Mouse (Mus musculus) midbrain, embryonic 15.5 days (tissue): ENCODE results near the gene Smok2b. TPM values are rescaled to one million over a fixed set of nuclear protein-coding genes. Genes with fewer than 3 reads are reported as not detected.
"Not testable (repeated sequence)": the region's sequence is repeated elsewhere in the genome, so short reads cannot be mapped to it uniquely, and the experiment has no call there.

ENCODE experiments used
- ATAC-seq: fragments of 200-750 bp; cut with Nextera tagmentation; replicated peaks from 2 replicates; pipeline ENCODE4 v1.8.0; 2017; ENCODE audit warnings: moderate TSS enrichment
- H3K27ac ChIP-seq: fragments of 300-500 bp; sonication (generic); 2 replicates; pipeline ENCODE4 v1.5.1; 2015; ENCODE audit warnings: mild to moderate bottlenecking, inconsistent platforms
- H3K27me3 ChIP-seq: fragments of 300-500 bp; sonication (generic); replicated peaks from 2 replicates; pipeline ENCODE4 v1.6.1; 2015; ENCODE audit warnings: inconsistent platforms
- H3K36me3 ChIP-seq: fragments of 300-500 bp; sonication (generic); replicated peaks from 2 replicates; pipeline ENCODE4 v1.6.1; 2015; ENCODE audit warnings: inconsistent platforms
- H3K4me1 ChIP-seq: fragments of 300-500 bp; sonication (generic); 2 replicates; pipeline ENCODE4 v1.6.1; 2015; ENCODE audit warnings: inconsistent platforms
- H3K4me2 ChIP-seq: fragments of 300-500 bp; sonication (generic); 2 replicates; pipeline ENCODE4 v1.6.1; 2015; ENCODE audit warnings: inconsistent platforms, mild to moderate bottlenecking, moderate library complexity
- H3K4me3 ChIP-seq: fragments of 300-500 bp; sonication (generic); 2 replicates; pipeline ENCODE4 v1.5.1; 2015; ENCODE audit warnings: mild to moderate bottlenecking, inconsistent platforms
- H3K9ac ChIP-seq: fragments of 300-500 bp; sonication (generic); 2 replicates; pipeline ENCODE4 v1.6.1; 2015; ENCODE audit warnings: mild to moderate bottlenecking, inconsistent platforms
- H3K9me3 ChIP-seq: fragments of 300-500 bp; sonication (generic); 2 replicates; pipeline ENCODE4 v1.6.1; 2016; ENCODE audit warnings: inconsistent platforms
- WGBS: fragments of 180-500 bp; shearing (Covaris S2); methylation state at CpG from one replicate; pipeline ENCODE4 v1.1.7; 2015; ENCODE audit warnings: mixed read lengths; 5-methylcytosine and 5-hydroxymethylcytosine counted together
- polyA plus RNA-seq: library from polyadenylated mRNA; unstranded; fragments of >200 nt; fragmentation: Nextera tagmentation; extraction: Ambion mirVana; gene quantifications from 2 replicates; pipeline ENCODE4 v1.2.1, GENCODE M21; 2015

Smok2b gene
- polyA plus RNA-seq = not detected in 2 replicates

- not testable (repeated sequence) for ATAC-seq
Observed at GRCm38 (mm10) chr17:13229957-13230356, at the start of gene Smok2b. Smok2b (plus strand) TSS chr17:13230257.

GRCm38 (mm10) chr17:13180491-13180890 is 49.6 kb upstream of the Smok2b start:
- not testable (repeated sequence) for H3K27me3 ChIP-seq, ATAC-seq, H3K4me2 ChIP-seq, H3K4me1 ChIP-seq, H3K9ac ChIP-seq, H3K36me3 ChIP-seq, H3K27ac ChIP-seq, H3K4me3 ChIP-seq
- 90% methylated on average over 5 of the region's 5 CpGs for WGBS
- peaks cover 33% of the 10 kb centered on the region for H3K9me3 ChIP-seq

More at GRCm38 (mm10) chr17:13229957-13230356, at the start of gene Smok2b:
- H3K4me2 ChIP-seq, H3K36me3 ChIP-seq, H3K4me3 ChIP-seq, H3K27ac ChIP-seq, H3K4me1 ChIP-seq, H3K27me3 ChIP-seq, H3K9ac ChIP-seq: not testable (repeated sequence)
- H3K9me3 ChIP-seq = peaks cover 89% of the 10 kb centered on the region
- WGBS = 81% methylated on average over 2 of the region's 2 CpGs

DNA sequence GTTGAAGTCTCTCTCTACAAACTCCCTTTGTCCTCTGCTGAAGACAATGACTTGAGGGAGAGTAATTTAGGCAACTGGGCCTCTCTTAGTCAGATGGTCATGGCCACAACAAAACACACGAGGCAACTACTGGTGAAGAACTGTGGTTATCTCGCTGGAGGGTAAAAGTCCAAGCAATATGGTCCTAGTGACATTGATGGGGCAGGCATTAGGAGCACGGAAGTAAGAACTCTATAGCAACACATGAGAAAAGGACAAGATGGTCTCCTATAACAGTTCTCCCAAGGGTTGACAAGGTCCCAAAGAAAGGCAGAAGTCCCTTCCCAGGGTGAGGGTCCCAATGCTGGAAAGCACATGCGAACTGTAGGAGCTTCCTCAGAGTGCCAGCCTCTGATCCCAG is 47.3 kb upstream of the Smok2b start:
- not testable (repeated sequence) for H3K27me3 ChIP-seq, H3K9ac ChIP-seq, H3K4me1 ChIP-seq, H3K4me2 ChIP-seq, H3K27ac ChIP-seq, ATAC-seq, H3K36me3 ChIP-seq, H3K4me3 ChIP-seq
- H3K9me3 ChIP-seq = peaks cover 47% of the 10 kb centered on the region
- WGBS = 70% methylated on average over 3 of the region's 4 CpGs

DNA sequence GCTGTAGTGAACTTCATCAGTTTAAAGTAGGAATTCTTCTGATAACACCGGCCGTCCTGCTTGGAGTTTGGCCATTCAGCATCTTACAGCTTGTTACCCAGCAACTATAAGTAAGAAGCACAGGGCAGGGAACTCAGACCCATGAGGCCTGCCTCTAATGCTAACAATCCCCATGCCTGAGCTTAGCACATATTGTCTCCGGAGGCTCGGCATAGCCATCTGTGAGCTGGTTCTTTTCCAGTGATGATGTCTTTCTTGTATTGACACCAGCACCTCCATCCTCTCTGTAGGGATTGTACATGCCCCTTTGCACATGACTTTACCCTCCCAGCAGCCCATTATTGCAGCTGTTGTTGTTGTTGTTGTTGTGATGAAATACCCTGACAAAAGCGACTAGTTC is 45.5 kb upstream of the Smok2b start:
- WGBS = 90% methylated on average over 5 of the region's 5 CpGs
- H3K9me3 ChIP-seq = peaks cover 45% of the 10 kb centered on the region
- H3K4me3 ChIP-seq, ATAC-seq, H3K9ac ChIP-seq, H3K27ac ChIP-seq, H3K4me1 ChIP-seq, H3K27me3 ChIP-seq, H3K36me3 ChIP-seq, H3K4me2 ChIP-seq: not testable (repeated sequence)

DNA sequence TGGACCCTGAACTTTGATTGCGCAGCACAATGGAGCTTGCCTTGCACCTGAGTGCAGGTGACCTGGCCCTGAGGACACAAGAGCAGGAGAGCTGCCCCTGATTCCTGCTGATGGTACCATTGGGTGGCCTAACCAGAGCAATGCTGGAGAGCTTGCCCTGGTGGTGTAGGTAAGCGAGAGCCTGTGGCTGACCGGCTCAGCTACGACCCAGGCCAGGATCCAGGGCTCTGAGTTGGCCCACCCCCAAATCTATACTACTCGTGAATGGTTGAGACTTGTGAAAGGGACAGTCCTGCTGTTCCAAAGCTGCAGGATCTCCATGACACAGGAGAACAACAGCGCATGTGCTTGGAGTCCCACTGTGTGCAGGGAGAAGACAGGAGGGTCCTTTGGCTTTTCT is 43.5 kb upstream of the Smok2b start:
- WGBS = 84% methylated on average over 6 of the region's 6 CpGs
- H3K27ac ChIP-seq, H3K4me3 ChIP-seq, H3K4me2 ChIP-seq, H3K4me1 ChIP-seq, H3K9ac ChIP-seq, ATAC-seq, H3K36me3 ChIP-seq, H3K27me3 ChIP-seq: not testable (repeated sequence)
- peaks cover 36% of the 10 kb centered on the region for H3K9me3 ChIP-seq

- H3K9me3 ChIP-seq = peaks cover 33% of the 10 kb centered on the region
- 67% methylated on average over 6 of the region's 6 CpGs for WGBS
Observed at GRCm38 (mm10) chr17:13187621-13188020, 42.4 kb upstream of the Smok2b start.

DNA sequence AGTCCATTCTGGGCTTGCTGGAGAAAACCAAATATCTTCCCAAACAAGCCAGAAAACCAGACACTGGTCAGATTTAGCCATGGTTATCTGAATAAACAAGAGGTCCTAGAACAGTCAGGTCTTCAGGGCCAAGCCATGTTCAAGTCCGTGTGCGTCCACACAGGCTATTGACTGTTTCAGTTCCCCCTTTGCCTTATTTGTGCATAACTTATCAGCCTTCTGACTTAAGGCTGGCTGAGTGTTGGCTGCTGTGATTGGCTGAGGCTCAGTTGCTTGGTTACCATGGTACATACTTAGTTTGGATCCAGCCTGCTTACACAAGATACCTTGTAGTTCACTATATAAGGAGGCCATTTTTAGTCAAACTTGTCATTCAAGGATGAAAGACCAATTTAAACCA is 41.2 kb upstream of the Smok2b start:
- not testable (repeated sequence) for ATAC-seq, H3K27me3 ChIP-seq, H3K36me3 ChIP-seq, H3K27ac ChIP-seq, H3K4me2 ChIP-seq, H3K9ac ChIP-seq, H3K4me3 ChIP-seq, H3K4me1 ChIP-seq
- 83% methylated on average over 2 of the region's 2 CpGs for WGBS
- peaks cover 30% of the 10 kb centered on the region for H3K9me3 ChIP-seq

More at GRCm38 (mm10) chr17:13187621-13188020, 42.4 kb upstream of the Smok2b start:
- not testable (repeated sequence) for H3K36me3 ChIP-seq, H3K9ac ChIP-seq, H3K27me3 ChIP-seq, ATAC-seq, H3K4me2 ChIP-seq, H3K27ac ChIP-seq, H3K4me1 ChIP-seq, H3K4me3 ChIP-seq

DNA sequence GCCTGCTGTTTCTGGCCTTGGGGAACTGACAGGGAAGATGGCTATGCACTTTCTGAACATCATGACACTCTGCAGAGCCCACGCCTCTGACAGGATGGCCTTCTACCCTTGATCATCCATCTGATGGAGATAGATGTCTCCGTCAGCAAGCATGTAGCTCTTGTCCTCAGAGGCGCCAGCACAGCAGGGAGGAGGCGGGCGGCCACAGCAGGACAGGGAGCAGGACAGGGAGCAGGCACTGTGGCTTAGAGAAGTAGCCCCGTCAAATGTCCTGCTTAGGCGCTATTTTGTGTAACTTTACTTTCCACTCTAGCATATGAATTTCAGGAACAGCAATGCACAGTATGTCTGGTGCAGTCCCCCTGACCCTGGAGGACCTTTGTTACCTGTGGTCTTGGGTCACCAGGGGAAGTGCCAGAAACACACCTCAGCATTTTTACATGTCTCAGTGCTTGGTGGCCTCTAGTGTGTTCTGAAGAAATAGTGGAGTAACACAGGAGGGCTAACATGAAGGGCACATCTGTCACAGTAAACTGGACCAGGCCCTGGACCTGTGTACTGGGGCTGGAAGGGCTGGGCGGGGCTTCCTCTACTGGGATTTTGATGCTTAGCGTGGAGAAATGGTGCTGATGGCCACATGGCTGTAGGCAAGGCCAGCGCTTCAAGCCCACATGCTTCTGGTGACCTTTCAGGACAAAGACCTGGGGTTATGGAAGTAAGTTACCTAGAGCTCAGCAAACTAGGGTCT is 39.0 kb upstream of the Smok2b start:
- peaks cover 28% of the 10 kb centered on the region for H3K9me3 ChIP-seq
- not testable (repeated sequence) for H3K27me3 ChIP-seq, H3K9ac ChIP-seq, H3K4me2 ChIP-seq, H3K4me3 ChIP-seq, H3K4me1 ChIP-seq, H3K36me3 ChIP-seq, H3K27ac ChIP-seq
- 0 out of 2 replicates have a peak, but pooled peaks have one; percentile 21 for ATAC-seq
- WGBS = 88% methylated on average over 10 of the region's 10 CpGs

GRCm38 (mm10) chr17:13196486-13196885 is 33.6 kb upstream of the Smok2b start:
- not testable (repeated sequence) for ATAC-seq, H3K36me3 ChIP-seq, H3K27me3 ChIP-seq, H3K9ac ChIP-seq, H3K4me3 ChIP-seq, H3K4me1 ChIP-seq, H3K4me2 ChIP-seq, H3K27ac ChIP-seq
- 68% methylated on average over 4 of the region's 4 CpGs for WGBS
- peaks cover 38% of the 10 kb centered on the region for H3K9me3 ChIP-seq

GRCm38 (mm10) chr17:13198812-13199211 is 31.2 kb upstream of the Smok2b start:
- not testable (repeated sequence) for H3K4me3 ChIP-seq, H3K27me3 ChIP-seq, ATAC-seq, H3K9ac ChIP-seq, H3K36me3 ChIP-seq, H3K4me2 ChIP-seq, H3K4me1 ChIP-seq, H3K27ac ChIP-seq
- WGBS = 89% methylated on average over 2 of the region's 2 CpGs
- H3K9me3 ChIP-seq = peaks cover 36% of the 10 kb centered on the region

DNA sequence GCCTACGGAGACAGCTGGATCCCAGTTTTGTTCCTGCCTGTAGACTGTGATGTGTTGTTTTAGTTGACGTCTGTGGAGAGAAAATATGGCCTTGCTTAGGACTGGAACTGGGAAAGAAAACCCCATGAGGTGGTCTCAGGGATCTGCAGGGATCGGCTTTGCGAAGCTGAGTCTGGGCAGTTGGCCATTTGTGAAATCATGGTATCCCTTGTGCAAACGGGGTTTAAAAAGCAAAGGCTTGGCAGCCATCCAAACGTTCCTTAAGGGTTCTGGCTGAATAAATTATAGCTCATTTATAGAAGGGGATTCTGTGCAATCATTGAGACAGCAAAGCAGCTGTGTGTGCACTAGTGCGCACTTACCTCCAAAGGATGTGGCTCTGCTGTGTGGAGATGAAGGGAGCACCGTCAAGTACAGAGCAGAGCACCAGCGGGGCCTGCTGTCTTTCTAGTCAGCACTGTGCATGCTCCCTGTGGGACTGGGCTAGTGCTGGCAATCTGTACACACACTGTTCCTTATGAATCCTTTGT is 30.1 kb upstream of the Smok2b start:
- H3K27ac ChIP-seq, H3K9ac ChIP-seq, H3K4me1 ChIP-seq, H3K4me2 ChIP-seq, H3K4me3 ChIP-seq, H3K36me3 ChIP-seq, H3K27me3 ChIP-seq: not testable (repeated sequence)
- ATAC-seq = peak; percentile 81
- peaks cover 36% of the 10 kb centered on the region for H3K9me3 ChIP-seq
- 76% methylated on average over 8 of the region's 9 CpGs for WGBS

GRCm38 (mm10) chr17:13201551-13201950 is 28.5 kb upstream of the Smok2b start:
- 86% methylated on average over 4 of the region's 4 CpGs for WGBS
- not testable (repeated sequence) for ATAC-seq, H3K9ac ChIP-seq, H3K4me1 ChIP-seq, H3K27me3 ChIP-seq, H3K27ac ChIP-seq, H3K4me3 ChIP-seq, H3K36me3 ChIP-seq, H3K4me2 ChIP-seq
- peaks cover 28% of the 10 kb centered on the region for H3K9me3 ChIP-seq
